11 mouse cellular contexts compared by ENCODE assay signal in the genomic region with DNA sequence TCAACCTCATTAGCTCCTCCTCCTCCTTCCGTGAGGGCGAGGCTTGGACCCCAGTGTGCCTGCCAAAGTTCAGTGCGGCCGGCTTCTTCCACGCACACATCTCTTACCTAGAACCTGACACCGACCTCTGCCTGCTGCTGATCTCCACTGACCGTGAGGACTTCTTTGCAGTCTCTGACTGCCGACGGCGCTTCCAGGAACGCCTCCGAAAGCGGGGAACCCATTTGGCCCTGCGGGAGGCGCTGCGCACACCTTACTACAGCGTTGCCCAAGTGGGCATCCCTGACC. TPM values are rescaled to one million over a fixed set of nuclear protein-coding genes. Genes with fewer than 3 reads are reported as not detected.
DNase-seq lines count a peak whose midpoint lies in the region; ATAC-seq and TF ChIP-seq lines count a peak whose summit lies in the region.
"Had no signal": no experiment of that assay in that cellular context is flagged by ENCODE, and none has a peak within 500 bp of the region (broad histone marks: within the 10 kb centered on the region; RNA-seq: fewer than 3 reads in every experiment).

No protein-coding gene starts in this region.

- peaks cover 16% of the 10 kb centered on the region; the same call in 1 of the 2 replicates for H3K36me3 ChIP-seq in heart, embryonic 12.5 days
- peaks cover 9% of the 10 kb centered on the region for H3K36me3 ChIP-seq in hindbrain, embryonic 15.5 days
- peaks cover 12% of the 10 kb centered on the region; the same call in 1 of the 2 replicates for H3K36me3 ChIP-seq in midbrain, embryonic 12.5 days

- no peak for DNase-seq in heart, adult 18-20 months
- no peak for DNase-seq in right cerebral cortex, postnatal 14 days
- DNase-seq in embryo, embryonic 10 days (ENCODE audit: low spot score) = no peak
- DNase-seq in kidney, adult 11 months = no peak

- H3K4me1 ChIP-seq in heart, embryonic 12.5 days (replicated peaks) = peaks cover 17% of the 10 kb centered on the region
- no peaks in the 10 kb centered on the region; the same call in 1 of the 2 replicates for H3K4me1 ChIP-seq in cortical plate, adult 2 months (ENCODE audit: control insufficient read depth, insufficient read depth, low read length)
- peaks cover 21% of the 10 kb centered on the region for H3K4me1 ChIP-seq in hindbrain, embryonic 15.5 days (replicated peaks)
- peaks cover 18% of the 10 kb centered on the region for H3K4me1 ChIP-seq in midbrain, embryonic 12.5 days

- no peak for ATAC-seq in heart, embryonic 12.5 days (ENCODE audit: insufficient number of reproducible peaks, low FRiP score)
- no peak for ATAC-seq in hindbrain, embryonic 15.5 days (ENCODE audit: low FRiP score, low read depth)
- ATAC-seq in midbrain, embryonic 12.5 days (ENCODE audit: low FRiP score, low read depth) = peak; percentile 45; the same call in 1 of the 2 replicates
- ATAC-seq: activated CD4-positive, CD25-positive, alpha-beta regulatory T cell, adult 4 months; inflammation-experienced regulatory T-cells, adult 6 months had no signal

- H3K27me3 ChIP-seq in heart, embryonic 12.5 days (replicated peaks) = peaks cover 42% of the 10 kb centered on the region
- peaks cover 11% of the 10 kb centered on the region; the same call in 1 of the 2 replicates for H3K27me3 ChIP-seq in hindbrain, embryonic 15.5 days
- H3K27me3 ChIP-seq in midbrain, embryonic 12.5 days = peaks cover 52% of the 10 kb centered on the region

- peak overlapping the region; percentile 41 for H3K4me3 ChIP-seq in heart, embryonic 12.5 days
- H3K4me3 ChIP-seq in cortical plate, adult 2 months (ENCODE audit: insufficient read depth, low read length) = peak overlapping the region; percentile 14; the same call in 1 of the 2 replicates
- H3K4me3 ChIP-seq in hindbrain, embryonic 15.5 days = peak overlapping the region; percentile 38
- H3K4me3 ChIP-seq in midbrain, embryonic 12.5 days = peak overlapping the region; percentile 32

- H3K27ac ChIP-seq in heart, embryonic 12.5 days (ENCODE audit: poor library complexity, severe bottlenecking) = no peak overlapping the region
- no peak overlapping the region for H3K27ac ChIP-seq in cortical plate, adult 2 months (ENCODE audit: insufficient read depth, low read length)
- H3K27ac ChIP-seq in hindbrain, embryonic 15.5 days (replicated peaks) = no peak overlapping the region
- no peak overlapping the region for H3K27ac ChIP-seq in midbrain, embryonic 12.5 days (replicated peaks)

- H3K9me3 ChIP-seq in heart, embryonic 12.5 days (replicated peaks) = no peaks in the 10 kb centered on the region
- no peaks in the 10 kb centered on the region for H3K9me3 ChIP-seq in hindbrain, embryonic 15.5 days
- no peaks in the 10 kb centered on the region for H3K9me3 ChIP-seq in midbrain, embryonic 12.5 days

- peak overlapping the region; percentile 66; the same call in 1 of the 2 replicates for H3K9ac ChIP-seq in heart, embryonic 12.5 days
- H3K9ac ChIP-seq in hindbrain, embryonic 15.5 days = no peak overlapping the region
- H3K9ac ChIP-seq in midbrain, embryonic 12.5 days (replicated peaks) = no peak overlapping the region

- WGBS in heart, embryonic 12.5 days = 27% methylated on average over 17 of the region's 17 CpGs
- 11% methylated on average over 17 of the region's 17 CpGs for WGBS in hindbrain, embryonic 15.5 days
- WGBS in midbrain, embryonic 12.5 days = 4% methylated on average over 17 of the region's 17 CpGs

- no peak for TF ChIP-seq POLR2A in cortical plate, adult 2 months (IDR thresholded peaks at IDR 0.05; ENCODE audit: extremely low read depth, insufficient read depth, low read length)

- TF ChIP-seq CTCF in cortical plate, adult 2 months (IDR thresholded peaks at IDR 0.05; ENCODE audit: extremely low read depth, insufficient read depth, low read length) = no peak

- peak overlapping the region; percentile 76 for H3K4me2 ChIP-seq in heart, embryonic 12.5 days
- H3K4me2 ChIP-seq in hindbrain, embryonic 15.5 days = peak overlapping the region; percentile 76
- H3K4me2 ChIP-seq in midbrain, embryonic 12.5 days (replicated peaks) = peak overlapping the region; percentile 59

RNA-seq across cellular contexts. Expression of gene Mst1r, which starts 5.1 kb away (rescaled TPM):
- 4.5 and 5.2 TPM in 2 replicates for polyA plus RNA-seq in heart, embryonic 12.5 days (2016; fragmentation: Nextera tagmentation; extraction: Ambion mirVana)
- total RNA-seq in heart, adult 18-20 months (2021) = 1 to 10 TPM; 2.3 to 3.1 TPM
- polyA plus RNA-seq in cortical plate, adult 2 months (2012; rRNA removed) = 2.0 and 2.4 TPM in 2 replicates
- polyA plus RNA-seq in hindbrain, embryonic 15.5 days (2015; fragmentation: Nextera tagmentation; extraction: Ambion mirVana) = 1.4 and 1.9 TPM in 2 replicates
- polyA plus RNA-seq in midbrain, embryonic 12.5 days (2016; fragmentation: Nextera tagmentation; extraction: Ambion mirVana) = 1.5 and 2.3 TPM in 2 replicates
- polyA plus RNA-seq: activated CD4-positive, CD25-positive, alpha-beta regulatory T cell, adult 4 months had no signal

RNA-seq across cellular contexts. Expression of gene Mon1a, which starts 13.6 kb away (rescaled TPM):
- 9.3 and 9.9 TPM in 2 replicates for polyA plus RNA-seq in heart, embryonic 12.5 days (2016; fragmentation: Nextera tagmentation; extraction: Ambion mirVana)
- total RNA-seq in heart, adult 18-20 months (2021) = 10 to 100 TPM; 10.0 to 10.3 TPM
- 29.4 and 31.2 TPM in 2 replicates for polyA plus RNA-seq in cortical plate, adult 2 months (2012; rRNA removed)
- polyA plus RNA-seq in hindbrain, embryonic 15.5 days (2015; fragmentation: Nextera tagmentation; extraction: Ambion mirVana) = 22.9 and 24.3 TPM in 2 replicates
- 16.5 and 19.2 TPM in 2 replicates for polyA plus RNA-seq in midbrain, embryonic 12.5 days (2016; fragmentation: Nextera tagmentation; extraction: Ambion mirVana)

RNA-seq across cellular contexts. Expression of gene Actl11, which starts 26.7 kb away (rescaled TPM):
- polyA plus RNA-seq in heart, embryonic 12.5 days (2016; fragmentation: Nextera tagmentation; extraction: Ambion mirVana) = not detected in 2 replicates
- not detected for total RNA-seq in heart, adult 18-20 months (2021)
- not detected in 2 replicates for polyA plus RNA-seq in cortical plate, adult 2 months (2012; rRNA removed)
- not detected in 2 replicates for polyA plus RNA-seq in hindbrain, embryonic 15.5 days (2015; fragmentation: Nextera tagmentation; extraction: Ambion mirVana)
- polyA plus RNA-seq in midbrain, embryonic 12.5 days (2016; fragmentation: Nextera tagmentation; extraction: Ambion mirVana) = not detected in 2 replicates
- polyA plus RNA-seq: activated CD4-positive, CD25-positive, alpha-beta regulatory T cell, adult 4 months; inflammation-experienced regulatory T-cells, adult 6 months; urinary bladder, adult 2 months had no signal

RNA-seq across cellular contexts. Expression of gene Rbm6, which starts 28.5 kb away (rescaled TPM):
- polyA plus RNA-seq in heart, embryonic 12.5 days (2016; fragmentation: Nextera tagmentation; extraction: Ambion mirVana) = 56.4 and 61.8 TPM in 2 replicates
- 10 to 100 TPM; 25.1 to 25.2 TPM for total RNA-seq in heart, adult 18-20 months (2021)
- 60.7 and 62.5 TPM in 2 replicates for polyA plus RNA-seq in cortical plate, adult 2 months (2012; rRNA removed)
- polyA plus RNA-seq in hindbrain, embryonic 15.5 days (2015; fragmentation: Nextera tagmentation; extraction: Ambion mirVana) = 94.5 and 97.0 TPM in 2 replicates
- polyA plus RNA-seq in midbrain, embryonic 12.5 days (2016; fragmentation: Nextera tagmentation; extraction: Ambion mirVana) = 135 and 153 TPM in 2 replicates

RNA-seq across cellular contexts. Expression of gene Camkv, which starts 33.9 kb away (rescaled TPM):
- polyA plus RNA-seq in heart, embryonic 12.5 days (2016; fragmentation: Nextera tagmentation; extraction: Ambion mirVana) = 0.39 and 0.56 TPM in 2 replicates
- not detected for total RNA-seq in heart, adult 18-20 months (2021)
- polyA plus RNA-seq in cortical plate, adult 2 months (2012; rRNA removed) = 459 and 489 TPM in 2 replicates
- polyA plus RNA-seq in hindbrain, embryonic 15.5 days (2015; fragmentation: Nextera tagmentation; extraction: Ambion mirVana) = 38.9 and 47.2 TPM in 2 replicates
- 12.6 and 12.8 TPM in 2 replicates for polyA plus RNA-seq in midbrain, embryonic 12.5 days (2016; fragmentation: Nextera tagmentation; extraction: Ambion mirVana)
- polyA plus RNA-seq: activated CD4-positive, CD25-positive, alpha-beta regulatory T cell, adult 4 months; inflammation-experienced regulatory T-cells, adult 6 months had no signal
